Mouse (Mus musculus) liver, postnatal 0 days (tissue): ENCODE measurements at regions not wholly inside any gene's neighbourhood (a gene's known extent, or its start where the extent isn't known, plus 50 kb on each side); places are given as distances from the start of the nearest gene placed in this dataset.

Experiments used
- ATAC-seq: fragments of 200-750 bp; cut with Nextera tagmentation; 2 replicates; pipeline ENCODE4 v1.8.0; 2017; ENCODE audit warnings: mild to moderate bottlenecking, moderate library complexity
- DNase-seq: peaks from one replicate; pipeline ENCODE4 v3.0.0-alpha.2; 2016
- H3K27ac ChIP-seq: fragments of 300-500 bp; sonication (generic); 2 replicates; pipeline ENCODE4 v1.5.1; 2014; ENCODE audit warnings: antibody characterized with exemption, moderate library complexity, mild to moderate bottlenecking, low read depth
- H3K27me3 ChIP-seq: fragments of 300-500 bp; sonication (generic); 2 replicates; pipeline ENCODE4 v1.6.1; 2014; ENCODE audit warnings: low read length, control low read depth, mixed read lengths; ENCODE audit not compliant: insufficient read depth
- H3K36me3 ChIP-seq: fragments of 300-500 bp; sonication (generic); replicated peaks from 2 replicates; pipeline ENCODE4 v1.6.1; 2014; ENCODE audit warnings: mild to moderate bottlenecking, control low read depth, low read length, moderate library complexity, mixed read lengths; ENCODE audit not compliant: insufficient read depth
- H3K4me1 ChIP-seq: fragments of 300-500 bp; sonication (generic); 2 replicates; pipeline ENCODE4 v1.6.1; 2014; ENCODE audit warnings: antibody characterized with exemption, mild to moderate bottlenecking, control low read depth; ENCODE audit not compliant: insufficient read depth
- H3K4me2 ChIP-seq: fragments of 300-500 bp; sonication (generic); 2 replicates; pipeline ENCODE4 v1.6.1; 2014; ENCODE audit warnings: low read depth, mild to moderate bottlenecking, low read length, moderate library complexity, mixed read lengths
- H3K4me3 ChIP-seq: fragments of 300-500 bp; sonication (generic); 2 replicates; pipeline ENCODE4 v1.5.1; 2014; ENCODE audit warnings: low read depth, low read length
- H3K9ac ChIP-seq: fragments of 300-500 bp; sonication (generic); replicated peaks from 2 replicates; pipeline ENCODE4 v1.6.1; 2014; ENCODE audit warnings: mild to moderate bottlenecking, moderate library complexity
- H3K9me3 ChIP-seq: fragments of 300-500 bp; sonication (generic); 2 replicates; pipeline ENCODE4 v1.6.1; 2016; ENCODE audit warnings: mild to moderate bottlenecking, control low read depth, low read length, mixed read lengths
- CTCF ChIP-seq: sonication (generic); IDR thresholded peaks from 2 replicates; pipeline ENCODE4 v1.5.1; 2016; ENCODE audit warnings: antibody characterized with exemption, low read depth
- EP300 ChIP-seq: IDR thresholded peaks from 2 replicates; pipeline ENCODE4 v1.6.1; 2016; ENCODE audit warnings: antibody characterized with exemption, low read depth, mild to moderate bottlenecking
- WGBS: fragments of 180-500 bp; shearing (Covaris S2); extraction: QIAGEN DNeasy Blood & Tissue Kit; methylation state at CpG from one replicate; pipeline ENCODE4 v1.1.7; 2014; ENCODE audit not compliant: insufficient replicate concordance; 5-methylcytosine and 5-hydroxymethylcytosine counted together

DNA sequence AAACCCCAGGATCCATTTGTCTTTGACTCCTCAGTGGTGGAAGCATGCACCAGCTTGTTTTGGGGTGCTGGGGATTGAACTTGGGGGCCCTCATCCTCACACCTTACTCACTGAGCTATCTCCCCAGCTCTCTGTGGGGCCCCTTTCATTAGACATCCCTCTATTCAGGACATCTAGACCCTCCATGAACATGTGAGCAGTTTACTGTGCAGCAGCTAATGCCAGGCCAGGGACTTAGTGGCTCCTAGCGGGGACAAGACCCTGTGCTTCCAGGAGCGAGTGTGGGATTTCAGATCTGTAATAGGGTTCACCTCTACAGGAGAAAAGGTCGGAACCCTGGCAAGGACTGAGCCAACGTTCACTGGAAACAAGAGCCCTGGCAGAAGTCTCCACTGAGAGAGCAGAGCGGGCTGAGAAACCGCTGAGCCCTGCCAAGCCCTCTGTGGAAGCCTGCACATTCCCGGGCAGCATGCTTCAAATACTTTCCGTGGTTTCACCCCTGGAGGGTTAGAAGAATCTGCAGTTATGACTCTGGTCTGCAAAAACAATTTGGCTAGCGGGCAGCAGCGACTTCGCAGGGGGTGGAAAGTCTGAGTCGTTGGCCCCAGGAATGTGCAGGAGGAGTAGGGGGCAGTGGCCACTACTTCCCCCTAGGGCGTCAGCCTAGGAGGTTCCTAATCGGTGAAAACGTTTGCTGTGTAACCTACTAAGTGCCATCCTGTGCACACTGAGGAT, 125.6 kb downstream of the Smad6 start:
- WGBS, result 39% methylated on average over 15 of the region's 15 CpGs
- TF ChIP-seq CTCF, result no peak
- no peak for TF ChIP-seq EP300
- Histone ChIP-seq H3K27ac (no peak overlapping the region), H3K27me3 (no peaks in the 10 kb centered on the region; the same call in 1 of the 2 replicates), H3K4me2 (no peak overlapping the region), H3K36me3 (no peaks in the 10 kb centered on the region), H3K4me1 (no peaks in the 10 kb centered on the region), H3K9ac (no peak overlapping the region), H3K4me3 (no peak overlapping the region), H3K9me3 (no peaks in the 10 kb centered on the region)
- ATAC-seq, result no peak
- no peak for DNase-seq

DNA sequence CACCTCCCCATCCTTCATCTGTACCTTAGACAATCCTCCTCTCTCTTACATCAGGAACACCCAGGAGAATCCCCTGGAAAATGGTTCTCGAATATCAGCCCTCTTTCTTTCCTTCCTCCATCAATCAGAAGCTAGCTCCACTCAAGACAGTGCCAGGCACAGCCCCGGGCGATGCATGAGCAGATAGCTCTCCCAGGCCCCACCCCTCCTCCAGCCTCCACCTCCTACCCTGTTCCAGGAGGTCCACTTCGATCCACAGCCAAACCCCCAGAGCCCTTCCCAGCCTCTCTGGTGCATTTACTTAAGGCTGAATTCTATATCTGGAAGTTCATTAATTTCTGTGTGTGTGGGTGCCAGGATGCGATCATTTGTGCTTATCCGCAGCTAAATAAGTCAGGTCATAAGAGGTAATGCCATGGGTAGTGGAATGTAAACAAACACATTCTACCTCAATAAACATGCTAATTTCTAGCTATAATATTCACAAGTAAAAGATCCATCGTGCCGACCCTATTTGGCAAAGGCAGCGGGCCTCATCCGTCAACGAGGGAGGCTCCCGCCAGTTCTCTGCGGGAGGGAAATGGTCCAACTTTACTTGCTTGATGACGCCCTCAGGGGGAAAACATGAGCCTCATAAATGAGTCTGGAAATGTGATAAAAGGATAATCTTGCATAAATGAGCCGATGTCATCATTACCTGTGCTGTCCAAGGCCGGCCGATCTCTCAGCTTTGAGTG, 129.5 kb downstream of the Smad6 start:
- H3K36me3 ChIP-seq, result no peaks in the 10 kb centered on the region
- H3K27me3 ChIP-seq, result no peaks in the 10 kb centered on the region; the same call in 1 of the 2 replicates
- H3K9me3 ChIP-seq, result no peaks in the 10 kb centered on the region
- ATAC-seq, result no peak
- no peak for DNase-seq
- H3K4me2 ChIP-seq, result no peak overlapping the region
- no peaks in the 10 kb centered on the region for H3K4me1 ChIP-seq
- WGBS, result 77% methylated on average over 17 of the region's 17 CpGs
- no peak overlapping the region for H3K4me3 ChIP-seq
- no peak overlapping the region for H3K27ac ChIP-seq
- no peak overlapping the region for H3K9ac ChIP-seq
- TF ChIP-seq CTCF, result no peak
- no peak for TF ChIP-seq EP300

DNA sequence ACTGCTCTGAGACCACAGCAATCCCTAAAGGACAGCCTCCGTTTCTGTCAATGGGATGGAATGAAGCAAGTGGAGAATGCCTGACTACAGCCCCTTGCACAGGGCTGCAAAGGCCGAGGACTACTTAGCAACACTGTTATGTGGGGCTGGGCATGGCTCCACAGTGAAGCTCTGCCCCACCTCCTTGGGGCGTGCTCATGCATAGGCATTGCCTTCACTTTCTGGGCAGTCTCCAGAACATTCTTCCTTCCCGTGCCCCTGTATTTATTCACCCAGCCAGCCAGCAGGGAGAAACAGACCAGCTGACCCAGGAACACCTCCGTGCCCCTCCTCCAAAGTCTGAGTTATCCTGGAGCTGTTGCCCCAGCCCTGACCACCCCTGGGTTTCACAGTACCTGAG, 131.1 kb downstream of the Smad6 start:
- WGBS, result 71% methylated on average over 5 of the region's 5 CpGs

DNA sequence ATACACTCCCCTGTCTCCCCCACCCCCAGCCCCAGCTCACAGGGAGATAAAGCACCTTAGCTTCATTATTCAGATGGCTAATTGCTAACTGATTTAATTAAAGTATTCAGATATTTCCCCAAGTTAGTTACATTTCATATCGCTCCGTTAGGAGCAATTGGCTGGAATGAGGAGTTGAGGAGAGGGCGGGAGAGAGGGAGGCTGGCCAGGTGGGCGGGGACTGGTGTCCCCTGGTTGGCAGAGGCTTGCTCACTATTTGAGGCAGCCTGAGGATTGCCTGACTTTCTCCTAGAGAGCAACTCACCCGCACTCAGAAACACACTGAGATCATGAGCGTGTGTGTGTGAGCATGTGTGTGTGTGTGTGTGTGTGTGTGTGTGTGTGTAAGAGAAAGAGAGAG, 131.8 kb upstream of the Smad3 start:
- Histone ChIP-seq H3K27me3 (no peaks in the 10 kb centered on the region), H3K9ac (no peak overlapping the region), H3K4me2 (no peak overlapping the region), H3K27ac (no peak overlapping the region), H3K36me3 (no peaks in the 10 kb centered on the region), H3K4me3 (no peak overlapping the region), H3K4me1 (no peaks in the 10 kb centered on the region), H3K9me3 (no peaks in the 10 kb centered on the region)
- TF ChIP-seq EP300 (no peak), CTCF (no peak)
- ATAC-seq (no peak), DNase-seq (no peak)
- WGBS, result 75% methylated on average over 6 of the region's 6 CpGs

More for the DNA sequence above, 131.1 kb downstream of the Smad6 start:
- H3K36me3 ChIP-seq, result no peaks in the 10 kb centered on the region
- no peak for DNase-seq
- H3K4me2 ChIP-seq, result no peak overlapping the region
- H3K9ac ChIP-seq, result no peak overlapping the region
- H3K9me3 ChIP-seq, result no peaks in the 10 kb centered on the region
- H3K27ac ChIP-seq, result no peak overlapping the region
- H3K27me3 ChIP-seq, result no peaks in the 10 kb centered on the region
- TF ChIP-seq EP300 (no peak), CTCF (no peak)
- H3K4me3 ChIP-seq, result no peak overlapping the region
- no peaks in the 10 kb centered on the region for H3K4me1 ChIP-seq
- no peak for ATAC-seq

DNA sequence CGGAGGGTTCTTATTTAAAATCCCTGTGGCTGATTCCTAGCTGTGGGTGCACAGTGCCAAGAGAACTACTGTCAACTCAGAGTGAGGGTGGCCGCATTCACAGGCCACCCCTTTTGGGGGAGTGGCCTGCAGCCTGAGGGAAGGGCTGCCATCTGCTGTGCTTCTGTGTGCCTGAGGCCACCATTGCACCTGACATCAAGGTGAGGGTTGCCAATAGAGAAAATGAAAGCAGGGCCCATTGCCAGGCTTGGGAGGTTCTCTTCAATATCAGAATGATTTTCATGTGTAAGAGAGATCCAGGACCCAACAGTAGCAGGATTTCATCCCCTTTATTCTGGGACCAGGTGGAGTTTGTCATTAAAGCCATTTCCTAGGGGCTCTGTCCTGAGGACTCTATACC, 127.2 kb upstream of the Smad3 start:
- WGBS, result 80% methylated on average over 2 of the region's 2 CpGs

DNA sequence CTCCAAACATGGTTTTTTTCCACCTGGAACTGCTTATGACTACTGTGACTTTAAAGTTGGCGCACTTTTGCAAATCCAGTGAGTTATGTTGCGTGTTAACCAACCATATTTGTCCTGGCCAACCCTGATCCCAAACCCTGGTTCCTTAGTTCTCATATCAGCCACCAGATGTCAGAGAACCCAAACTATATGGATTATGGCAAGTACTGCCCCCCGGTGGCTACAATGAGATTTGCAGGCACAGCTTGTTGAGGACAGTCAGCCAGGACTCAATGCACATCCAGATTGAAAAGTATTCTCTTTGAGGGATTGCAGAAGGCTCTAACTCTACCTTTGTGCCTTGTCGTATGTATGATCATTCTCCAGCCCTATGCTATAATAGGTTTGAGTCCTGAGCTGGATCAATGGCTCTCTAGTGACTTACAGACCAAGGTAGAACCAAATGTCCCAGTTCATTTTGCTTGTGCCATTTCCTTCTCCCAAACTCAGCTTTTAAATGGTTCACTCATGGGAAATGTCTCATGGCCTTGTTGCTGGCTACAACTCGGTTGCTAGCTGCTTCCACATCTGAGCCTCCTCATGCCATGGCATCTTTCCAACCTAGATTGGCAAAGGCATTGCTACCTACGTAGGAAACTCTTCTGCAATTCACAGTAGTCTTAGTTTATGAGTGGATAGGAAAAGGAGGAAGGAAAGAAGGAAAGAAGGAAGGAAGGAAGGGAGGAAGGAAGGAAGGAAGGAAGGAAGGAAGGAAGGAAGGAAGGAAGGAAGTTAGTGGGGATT, 126.1 kb upstream of the Smad3 start:
- Histone ChIP-seq H3K36me3 (no peaks in the 10 kb centered on the region), H3K4me1 (0 out of 2 replicates have a peak, but pooled peaks cover 4% of the 10 kb centered on the region), H3K27me3 (no peaks in the 10 kb centered on the region), H3K9me3 (no peaks in the 10 kb centered on the region), H3K9ac (no peak overlapping the region), H3K4me2 (no peak overlapping the region), H3K27ac (no peak overlapping the region), H3K4me3 (no peak overlapping the region)
- ATAC-seq, result no peak
- DNase-seq, result no peak
- TF ChIP-seq CTCF, result peak; percentile 51
- no peak for TF ChIP-seq EP300
- 62% methylated on average over 6 of the region's 6 CpGs for WGBS

More for the DNA sequence above, 127.2 kb upstream of the Smad3 start:
- no peak overlapping the region for H3K4me2 ChIP-seq
- DNase-seq, result no peak
- TF ChIP-seq EP300 (no peak), CTCF (no peak)
- H3K4me3 ChIP-seq, result no peak overlapping the region
- H3K36me3 ChIP-seq, result no peaks in the 10 kb centered on the region
- no peaks in the 10 kb centered on the region for H3K9me3 ChIP-seq
- H3K27me3 ChIP-seq, result no peaks in the 10 kb centered on the region
- no peak overlapping the region for H3K27ac ChIP-seq
- no peak for ATAC-seq
- H3K9ac ChIP-seq, result no peak overlapping the region
- 0 out of 2 replicates have a peak, but pooled peaks cover 2% of the 10 kb centered on the region for H3K4me1 ChIP-seq
